Mouse (Mus musculus) stomach, embryonic 16.5 days (tissue): ENCODE measurements at regions not wholly inside any gene's neighbourhood (a gene's known extent, or its start where the extent isn't known, plus 50 kb on each side); places are given as distances from the start of the nearest gene placed in this dataset.

Source experiments
- ATAC-seq: fragments of 200-750 bp; cut with Nextera tagmentation; 2 replicates; pipeline ENCODE4 v1.8.0; 2017; ENCODE audit warnings: moderate number of reproducible peaks, moderate TSS enrichment; ENCODE audit not compliant: insufficient read depth, low FRiP score
- H3K27ac ChIP-seq: fragments of 300-500 bp; sonication (generic); 2 replicates; pipeline ENCODE4 v1.5.1; 2014; ENCODE audit warnings: low read length
- H3K27me3 ChIP-seq: fragments of 300-500 bp; sonication (generic); 2 replicates; pipeline ENCODE4 v1.6.1; 2014; ENCODE audit warnings: low read length, control low read depth, mixed read lengths; ENCODE audit not compliant: control insufficient read depth, insufficient read depth
- H3K36me3 ChIP-seq: fragments of 300-500 bp; sonication (generic); 2 replicates; pipeline ENCODE4 v1.6.1; 2014; ENCODE audit warnings: low read length; ENCODE audit not compliant: control insufficient read depth, insufficient read depth
- H3K4me1 ChIP-seq: fragments of 300-500 bp; sonication (generic); 2 replicates; pipeline ENCODE4 v1.6.1; 2014; ENCODE audit warnings: low read length, control low read depth, mixed read lengths; ENCODE audit not compliant: control insufficient read depth, insufficient read depth
- H3K4me2 ChIP-seq: fragments of 300-500 bp; sonication (generic); 2 replicates; pipeline ENCODE4 v1.6.1; 2014; ENCODE audit warnings: low read depth, low read length, mixed read lengths
- H3K4me3 ChIP-seq: fragments of 300-500 bp; sonication (generic); replicated peaks from 2 replicates; pipeline ENCODE4 v1.5.1; 2014; ENCODE audit warnings: mild to moderate bottlenecking, low read length
- H3K9ac ChIP-seq: fragments of 300-500 bp; sonication (generic); 2 replicates; pipeline ENCODE4 v1.6.1; 2014; ENCODE audit warnings: low read length
- H3K9me3 ChIP-seq: fragments of 300-500 bp; sonication (generic); replicated peaks from 2 replicates; pipeline ENCODE4 v1.6.1; 2016; ENCODE audit warnings: low read length, control low read depth; ENCODE audit not compliant: control insufficient read depth
- WGBS: fragments of 180-500 bp; shearing (Covaris S2); extraction: QIAGEN DNeasy Blood & Tissue Kit; methylation state at CpG from one replicate; pipeline ENCODE4 v1.1.7; 2014; 5-methylcytosine and 5-hydroxymethylcytosine counted together

GRCm38 (mm10) chr1:90380034-90380705 lies 176.4 kb downstream of the Ackr3 start:
- no peak overlapping the region for H3K4me2 ChIP-seq
- H3K27me3 ChIP-seq: no peaks in the 10 kb centered on the region
- H3K9me3 ChIP-seq: no peaks in the 10 kb centered on the region
- WGBS: 76% methylated on average over 9 of the region's 9 CpGs
- H3K36me3 ChIP-seq: no peaks in the 10 kb centered on the region
- ATAC-seq: no peak
- no peak overlapping the region for H3K9ac ChIP-seq
- no peak overlapping the region for H3K4me3 ChIP-seq
- H3K4me1 ChIP-seq: no peaks in the 10 kb centered on the region
- no peak overlapping the region for H3K27ac ChIP-seq

- Histone ChIP-seq H3K4me2 (no peak overlapping the region), H3K4me1 (no peaks in the 10 kb centered on the region), H3K9ac (no peak overlapping the region), H3K27me3 (no peaks in the 10 kb centered on the region), H3K9me3 (no peaks in the 10 kb centered on the region), H3K36me3 (no peaks in the 10 kb centered on the region), H3K27ac (no peak overlapping the region), H3K4me3 (no peak overlapping the region)
- WGBS: 58% methylated on average over 11 of the region's 11 CpGs
- ATAC-seq: no peak; the same call in 1 of the 2 replicates
These were observed 179.2 kb downstream of the Ackr3 start for GRCm38 (mm10) chr1:90382941-90383470.

- WGBS: 81% methylated on average over 4 of the region's 4 CpGs
- Histone ChIP-seq H3K4me2 (no peak overlapping the region), H3K27ac (no peak overlapping the region), H3K4me1 (no peaks in the 10 kb centered on the region), H3K9ac (no peak overlapping the region), H3K9me3 (no peaks in the 10 kb centered on the region), H3K4me3 (no peak overlapping the region), H3K36me3 (no peaks in the 10 kb centered on the region), H3K27me3 (no peaks in the 10 kb centered on the region)
- ATAC-seq: no peak
These were observed 181.2 kb downstream of the Ackr3 start for GRCm38 (mm10) chr1:90385024-90385423.

GRCm38 (mm10) chr1:90386792-90387191 lies 183.0 kb downstream of the Ackr3 start:
- Histone ChIP-seq H3K9me3 (no peaks in the 10 kb centered on the region), H3K27me3 (no peaks in the 10 kb centered on the region), H3K27ac (no peak overlapping the region), H3K36me3 (no peaks in the 10 kb centered on the region), H3K9ac (no peak overlapping the region), H3K4me2 (no peak overlapping the region), H3K4me1 (0 out of 2 replicates have a peak, but pooled peaks cover 5% of the 10 kb centered on the region), H3K4me3 (no peak overlapping the region)
- WGBS: 83% methylated on average over 7 of the region's 7 CpGs
- no peak for ATAC-seq

GRCm38 (mm10) chr1:90390422-90390821 lies 186.6 kb downstream of the Ackr3 start:
- Histone ChIP-seq H3K4me3 (no peak overlapping the region), H3K9me3 (no peaks in the 10 kb centered on the region), H3K9ac (no peak overlapping the region), H3K27me3 (no peaks in the 10 kb centered on the region), H3K4me2 (no peak overlapping the region), H3K27ac (no peak overlapping the region), H3K4me1 (0 out of 2 replicates have a peak, but pooled peaks cover 5% of the 10 kb centered on the region), H3K36me3 (no peaks in the 10 kb centered on the region)
- ATAC-seq: no peak
- WGBS: 50% methylated on average over 7 of the region's 7 CpGs

GRCm38 (mm10) chr1:90393861-90394260 lies 190.1 kb downstream of the Ackr3 start:
- 63% methylated on average over 5 of the region's 5 CpGs for WGBS
- H3K27me3 ChIP-seq: no peaks in the 10 kb centered on the region
- no peaks in the 10 kb centered on the region for H3K36me3 ChIP-seq
- H3K9me3 ChIP-seq: no peaks in the 10 kb centered on the region
- ATAC-seq: no peak
- H3K4me1 ChIP-seq: 0 out of 2 replicates have a peak, but pooled peaks cover 5% of the 10 kb centered on the region
- no peak overlapping the region for H3K4me3 ChIP-seq
- no peak overlapping the region for H3K9ac ChIP-seq
- H3K4me2 ChIP-seq: no peak overlapping the region
- H3K27ac ChIP-seq: no peak overlapping the region

GRCm38 (mm10) chr1:90395331-90396016 lies 191.7 kb downstream of the Ackr3 start:
- no peak for ATAC-seq
- Histone ChIP-seq H3K4me3 (no peak overlapping the region), H3K27me3 (no peaks in the 10 kb centered on the region), H3K27ac (no peak overlapping the region), H3K36me3 (no peaks in the 10 kb centered on the region), H3K9me3 (no peaks in the 10 kb centered on the region), H3K4me2 (no peak overlapping the region), H3K4me1 (0 out of 2 replicates have a peak, but pooled peaks cover 5% of the 10 kb centered on the region), H3K9ac (no peak overlapping the region)
- 63% methylated on average over 5 of the region's 5 CpGs for WGBS

GRCm38 (mm10) chr1:90396660-90397059 lies 192.9 kb downstream of the Ackr3 start:
- ATAC-seq: no peak
- 85% methylated on average over 1 of the region's 1 CpGs for WGBS
- H3K27me3 ChIP-seq: no peaks in the 10 kb centered on the region

GRCm38 (mm10) chr1:90397355-90397754 lies 193.6 kb downstream of the Ackr3 start:
- Histone ChIP-seq H3K4me2 (no peak overlapping the region), H3K4me3 (no peak overlapping the region), H3K4me1 (no peaks in the 10 kb centered on the region), H3K9ac (no peak overlapping the region), H3K36me3 (no peaks in the 10 kb centered on the region), H3K27me3 (no peaks in the 10 kb centered on the region), H3K27ac (no peak overlapping the region), H3K9me3 (no peaks in the 10 kb centered on the region)
- ATAC-seq: no peak
- WGBS: 52% methylated on average over 5 of the region's 5 CpGs

More at GRCm38 (mm10) chr1:90396660-90397059, 192.9 kb downstream of the Ackr3 start:
- no peak overlapping the region for H3K4me2 ChIP-seq
- H3K9me3 ChIP-seq: no peaks in the 10 kb centered on the region
- H3K36me3 ChIP-seq: no peaks in the 10 kb centered on the region
- no peak overlapping the region for H3K27ac ChIP-seq
- H3K4me1 ChIP-seq: no peaks in the 10 kb centered on the region
- no peak overlapping the region for H3K9ac ChIP-seq
- H3K4me3 ChIP-seq: no peak overlapping the region
